Mouse (Mus musculus): ENCODE data around the gene Gm30191.
"Not testable (repeated sequence)": the region's sequence is repeated elsewhere in the genome, so short reads cannot be mapped to it uniquely, and the experiment has no call there.

Gene Gm30191

DNA sequence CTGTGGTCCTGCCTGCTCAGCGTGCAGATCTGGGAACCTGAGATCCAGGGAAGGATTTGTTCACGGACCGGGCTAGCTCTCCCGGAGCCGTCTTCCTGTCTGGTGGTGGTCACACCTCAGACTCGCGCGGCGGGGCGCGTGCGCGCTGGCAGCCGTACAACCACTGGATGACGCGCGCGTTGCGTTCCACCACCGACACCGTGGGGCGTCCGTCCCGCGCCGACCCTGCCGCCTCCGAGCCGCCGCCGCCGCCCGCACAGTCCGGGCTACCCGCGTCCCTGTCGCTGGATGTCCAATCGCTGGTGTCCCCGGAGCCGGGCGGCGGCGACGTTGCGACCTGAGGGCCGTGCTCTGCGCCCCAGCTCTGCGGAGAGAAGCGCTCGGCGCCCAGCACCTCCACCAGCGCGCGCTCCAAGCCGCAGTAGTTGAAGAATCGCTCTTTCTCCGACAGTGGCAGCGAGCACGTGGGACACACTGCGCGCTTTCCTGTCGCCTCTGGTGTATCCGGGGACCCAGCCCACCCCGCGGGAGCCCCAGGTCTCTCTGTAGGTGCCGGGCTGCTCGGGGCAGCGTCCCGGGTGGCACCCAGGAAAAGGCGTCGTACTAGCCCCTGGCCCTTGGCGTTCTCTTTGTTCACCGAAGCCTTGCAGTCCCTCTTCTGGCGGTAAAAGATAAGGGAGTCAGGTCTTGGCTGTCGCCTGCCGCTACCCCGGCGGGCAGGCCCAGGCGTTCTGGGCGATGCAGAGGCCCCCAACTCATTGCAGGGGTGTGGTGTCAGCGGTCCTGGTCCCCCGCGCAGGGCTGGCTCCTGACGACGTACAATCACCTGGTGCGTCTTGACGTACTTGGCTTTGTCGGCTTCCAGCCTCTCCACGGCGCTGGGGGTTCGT, 4.8 kb downstream of the Gm30191 start:
- DNase-seq (ENCODE audit: extremely low spot score, low read depth, low spot score): no peak

DNA sequence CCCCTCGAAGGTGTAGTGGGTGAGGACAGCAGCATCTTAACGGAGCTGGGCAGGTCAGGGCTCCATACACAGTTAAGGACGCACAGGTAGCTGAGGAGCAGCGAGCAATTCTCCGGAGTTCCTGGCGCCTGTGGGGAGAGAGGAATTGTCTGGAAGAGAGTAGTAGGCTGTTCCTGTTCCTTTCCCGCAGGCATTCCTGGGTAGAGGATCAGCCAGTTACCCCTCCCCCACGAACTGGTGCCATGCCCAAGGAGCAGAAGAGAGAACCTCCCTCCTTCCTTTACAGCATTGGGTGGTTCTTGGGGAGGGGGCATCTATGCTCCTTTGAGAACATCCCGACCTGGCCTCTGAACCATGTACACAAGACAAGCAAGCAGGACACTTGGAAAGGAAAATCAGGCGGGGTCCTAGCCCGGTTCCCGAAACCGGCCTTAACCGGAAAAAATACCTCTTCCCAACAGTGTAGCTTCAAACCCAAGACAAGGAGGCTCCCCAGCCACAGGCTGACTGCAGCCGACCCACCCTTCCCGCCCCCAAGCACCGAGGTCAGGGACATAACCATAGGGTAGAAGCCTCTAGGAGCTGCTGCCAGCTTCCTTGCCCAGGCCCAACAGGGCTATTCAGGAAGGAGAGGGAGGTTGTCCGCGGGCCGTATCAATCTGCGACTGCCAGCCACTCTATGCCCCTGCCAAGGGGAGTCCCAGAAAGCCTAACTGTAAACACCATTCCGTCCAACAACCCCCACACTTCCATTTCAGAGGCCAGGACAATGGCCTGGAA, 5.6 kb downstream of the Gm30191 start:
- no peak for DNase-seq (ENCODE audit: extremely low spot score, low read depth, low spot score)

DNA sequence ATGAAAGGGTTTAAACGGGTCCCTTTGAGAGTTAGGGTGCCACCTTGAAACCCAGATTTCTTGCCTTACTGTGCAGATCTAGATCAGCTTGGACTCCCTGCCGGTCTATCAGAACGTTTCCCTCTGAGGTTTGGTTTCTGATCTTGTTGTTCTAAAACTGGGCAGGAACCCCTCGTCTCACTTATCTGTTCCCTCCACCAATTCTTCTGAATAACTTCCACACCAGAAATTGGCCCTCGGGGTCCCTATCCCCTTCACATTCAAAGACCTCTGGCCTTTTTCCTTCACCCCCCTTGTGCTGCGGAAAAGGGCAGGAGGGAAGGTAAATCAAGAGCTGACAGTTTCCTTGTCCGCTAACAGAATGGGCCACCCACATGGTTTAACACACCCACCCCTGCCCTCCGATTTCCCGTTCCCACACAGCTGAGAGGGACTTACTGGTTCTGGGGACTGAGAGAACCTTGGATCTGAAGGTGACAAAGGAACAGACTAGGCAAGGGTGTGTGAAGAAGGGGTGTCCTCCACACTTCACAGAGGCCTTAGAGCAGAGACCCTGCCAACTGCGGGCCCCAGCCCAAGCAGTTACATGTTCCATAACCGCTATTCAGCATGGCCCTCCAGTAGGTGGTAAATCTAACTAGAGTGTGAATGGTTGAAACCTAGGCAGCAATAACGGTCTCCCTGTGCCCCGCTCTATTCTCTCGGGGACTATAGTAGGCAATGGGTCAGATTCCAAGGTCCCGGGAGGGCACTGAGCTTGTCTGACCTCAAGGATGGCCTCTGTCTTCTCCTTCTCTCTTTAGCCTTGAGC, 6.4 kb downstream of the Gm30191 start:
- DNase-seq (ENCODE audit: extremely low spot score, low read depth, low spot score): no peak

DNA sequence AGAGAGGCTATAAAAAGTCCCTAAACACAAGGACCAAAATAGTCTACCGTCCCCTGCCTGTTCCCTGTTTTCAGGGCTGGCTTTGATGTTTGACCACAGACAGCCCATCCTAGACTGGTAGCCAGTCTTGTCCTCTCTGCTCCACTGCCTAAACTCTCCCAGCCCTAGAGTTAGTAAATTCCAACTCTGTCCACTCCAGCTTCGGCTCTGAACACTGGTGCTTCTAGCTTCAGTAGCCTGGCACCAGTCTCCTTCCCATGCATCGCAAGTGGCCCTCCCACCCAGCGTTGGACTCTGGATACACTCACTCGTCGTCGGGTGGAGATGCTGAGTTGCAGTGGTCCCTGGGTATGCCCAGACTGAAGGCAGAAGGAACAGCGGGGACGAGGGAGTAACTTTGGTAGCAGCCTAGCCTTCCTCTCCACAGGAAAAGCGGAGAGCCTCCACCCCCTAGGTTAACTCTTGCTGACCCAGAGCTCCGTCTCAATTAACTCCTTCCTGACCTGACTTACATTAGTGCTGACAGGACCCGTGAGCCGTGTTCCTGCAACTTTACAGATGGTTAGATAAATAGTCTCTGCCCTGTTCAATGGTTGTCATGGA, 7.1 kb downstream of the Gm30191 start, which contains the start of gene Grrp1:
Gene Grrp1, minus strand, starts transcription at position 385 of the 603 bp plus-strand sequence.
- DNase-seq (ENCODE audit: extremely low spot score, low read depth, low spot score): no peak

DNA sequence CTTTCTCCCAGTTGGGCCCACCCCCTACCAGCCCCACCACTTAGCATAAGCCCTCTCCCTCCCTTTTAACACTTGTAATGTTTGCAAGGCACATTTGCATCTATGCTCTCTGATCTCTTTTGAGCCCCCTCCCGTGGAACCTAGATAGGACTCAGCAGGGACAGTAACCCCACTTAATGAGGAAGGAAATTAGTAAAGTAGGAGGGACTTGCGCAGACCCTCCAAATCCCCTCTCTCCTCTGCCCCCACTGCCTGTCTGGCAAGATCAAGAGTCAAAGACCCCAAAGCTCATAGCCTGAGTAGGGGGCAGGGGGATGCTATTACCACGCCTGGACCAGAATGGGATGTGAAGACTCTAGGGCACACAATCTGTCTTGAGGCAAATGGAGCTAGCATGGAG, 8.1 kb downstream of the Gm30191 start:
- DNase-seq (ENCODE audit: extremely low spot score, low read depth, low spot score): no peak

DNA sequence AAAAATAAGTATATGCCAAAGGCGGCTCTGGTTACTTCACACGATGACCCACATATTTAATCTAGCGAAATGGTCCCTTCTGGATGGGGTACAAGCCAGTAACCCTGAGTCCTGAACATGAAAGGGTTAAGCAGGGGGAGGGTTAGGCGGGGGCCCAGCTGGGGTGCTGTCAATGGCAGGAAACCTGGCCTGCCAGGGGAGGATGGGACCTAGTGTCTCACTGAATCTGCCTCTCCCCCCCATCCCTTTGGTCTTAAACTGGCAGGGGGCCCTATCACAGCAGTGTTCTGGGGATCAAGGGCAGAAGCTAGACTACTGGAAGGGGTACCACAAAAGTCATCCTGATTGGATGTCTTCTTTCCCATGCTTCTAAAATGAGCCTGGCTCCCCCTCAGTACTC, 9.1 kb downstream of the Gm30191 start:
- no peak for DNase-seq (ENCODE audit: extremely low spot score, low read depth, low spot score)

DNA sequence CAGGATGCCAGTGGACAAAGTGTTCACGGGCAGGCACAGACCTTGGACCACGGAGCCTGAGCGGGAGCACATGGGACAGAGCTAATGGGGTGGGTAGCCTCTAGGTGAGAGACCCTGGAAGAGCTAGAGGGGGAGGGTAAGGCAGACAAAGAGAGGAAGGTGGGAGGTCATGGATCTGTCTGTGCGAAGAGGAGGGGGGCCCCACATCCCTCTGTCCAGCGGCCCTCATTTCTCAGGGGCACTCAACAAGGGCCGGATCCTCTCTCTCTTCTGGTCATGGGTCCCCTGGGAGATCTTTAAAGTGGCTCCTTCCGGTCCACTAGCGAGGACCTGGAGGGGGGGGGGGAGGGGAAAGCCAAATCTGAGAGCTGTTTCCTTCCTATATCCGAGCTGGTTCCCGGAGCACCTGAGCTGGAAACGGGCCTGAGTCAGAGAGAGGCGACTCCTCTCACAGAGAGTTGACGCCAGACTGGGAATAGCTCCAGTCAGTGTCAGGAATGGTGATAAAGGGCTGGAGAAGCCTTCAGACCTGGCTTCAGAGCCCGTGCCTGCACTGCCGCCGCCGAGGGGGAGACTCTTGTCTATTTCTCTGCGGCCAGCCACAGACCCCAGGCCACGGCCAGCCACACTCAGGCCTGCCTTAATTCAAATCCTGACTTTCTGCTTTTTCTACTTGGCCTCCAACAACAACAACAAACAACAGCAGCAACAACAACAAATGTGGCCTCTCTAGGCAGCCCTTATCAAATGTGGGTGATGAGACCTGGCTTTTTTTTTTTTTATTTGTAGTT, 9.9 kb downstream of the Gm30191 start:
- no peak for DNase-seq (ENCODE audit: extremely low spot score, low read depth, low spot score)

DNA sequence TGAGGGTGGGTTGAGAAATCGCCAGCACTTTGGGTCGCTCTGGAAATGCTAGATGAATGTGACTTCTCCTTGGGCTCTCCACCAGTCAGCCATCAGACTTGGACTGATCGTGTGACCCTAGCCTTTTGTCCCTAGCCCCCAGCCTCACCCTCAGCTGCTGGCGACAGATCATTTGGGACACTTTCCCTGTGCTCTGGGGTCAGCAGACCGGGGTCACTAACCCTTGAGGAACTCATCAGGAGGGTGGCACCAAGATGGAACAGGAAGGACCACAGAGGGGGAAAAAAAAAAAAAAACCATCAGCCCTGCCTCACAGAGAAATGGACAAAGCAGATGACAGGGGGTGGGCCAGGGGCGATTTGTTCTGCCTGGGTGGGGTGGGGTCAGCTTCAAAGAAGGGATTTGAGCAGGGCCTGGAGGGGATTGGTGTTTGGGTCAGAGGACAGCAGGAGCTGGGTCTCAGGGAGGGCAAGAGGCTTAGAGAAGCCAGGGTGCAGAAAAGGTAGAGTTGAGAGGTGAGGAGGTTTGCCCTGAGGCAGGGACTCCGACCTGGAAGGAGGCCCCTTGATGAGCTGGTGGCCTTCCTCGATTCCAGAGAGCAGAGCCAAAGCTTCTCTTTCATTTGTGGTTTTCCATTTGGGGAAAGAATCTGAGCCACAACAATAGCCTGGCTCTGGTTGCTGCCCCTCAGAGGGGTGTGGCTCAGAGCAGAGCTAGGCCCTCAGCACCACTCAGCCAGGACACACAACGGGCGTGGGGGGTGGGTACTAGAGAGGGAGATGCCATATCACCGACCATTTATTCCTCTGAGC, 10.7 kb downstream of the Gm30191 start:
- no peak for DNase-seq (ENCODE audit: extremely low spot score, low read depth, low spot score)

DNA sequence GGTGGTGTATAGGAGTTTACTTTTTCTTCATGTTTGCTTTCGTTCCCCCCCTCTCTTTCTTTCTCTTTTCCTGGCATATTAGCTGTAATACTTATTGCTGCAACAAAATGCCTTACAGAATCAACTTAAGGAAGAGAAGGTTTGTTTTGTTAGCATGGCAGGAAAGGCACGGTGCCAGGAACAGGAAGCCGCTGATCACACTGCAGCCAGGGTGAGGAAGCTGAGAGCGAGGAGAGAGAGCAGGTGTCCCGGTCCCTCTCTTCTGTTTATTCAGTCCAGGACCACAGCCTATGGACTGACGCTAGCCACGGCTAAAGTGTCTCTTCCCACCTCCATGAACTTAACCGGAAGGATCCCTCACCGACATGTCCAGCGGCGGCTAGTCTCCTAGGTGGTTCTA, 11.6 kb downstream of the Gm30191 start:
- DNase-seq (ENCODE audit: extremely low spot score, low read depth, low spot score): no peak

DNA sequence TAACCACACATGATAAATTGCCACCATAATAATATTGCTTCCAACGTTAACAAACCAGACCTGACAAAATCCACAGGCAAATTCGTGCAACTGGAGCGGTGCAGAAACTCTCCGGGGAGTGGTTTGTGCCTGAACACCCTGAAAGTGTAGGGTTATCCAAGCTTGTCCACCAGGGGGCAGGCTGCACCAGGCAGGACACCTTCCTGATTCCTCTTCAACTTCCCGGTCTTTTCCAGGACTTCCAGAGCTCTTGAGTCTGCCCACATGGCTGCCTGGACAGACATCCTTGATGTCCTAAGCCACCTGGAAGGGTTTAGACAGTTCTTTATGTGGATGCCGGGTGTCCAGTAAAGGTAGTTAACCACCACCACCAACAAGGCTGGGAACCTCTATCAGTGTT, 16.5 kb downstream of the Gm30191 start:
- DNase-seq (ENCODE audit: extremely low spot score, low read depth, low spot score): no peak

DNA sequence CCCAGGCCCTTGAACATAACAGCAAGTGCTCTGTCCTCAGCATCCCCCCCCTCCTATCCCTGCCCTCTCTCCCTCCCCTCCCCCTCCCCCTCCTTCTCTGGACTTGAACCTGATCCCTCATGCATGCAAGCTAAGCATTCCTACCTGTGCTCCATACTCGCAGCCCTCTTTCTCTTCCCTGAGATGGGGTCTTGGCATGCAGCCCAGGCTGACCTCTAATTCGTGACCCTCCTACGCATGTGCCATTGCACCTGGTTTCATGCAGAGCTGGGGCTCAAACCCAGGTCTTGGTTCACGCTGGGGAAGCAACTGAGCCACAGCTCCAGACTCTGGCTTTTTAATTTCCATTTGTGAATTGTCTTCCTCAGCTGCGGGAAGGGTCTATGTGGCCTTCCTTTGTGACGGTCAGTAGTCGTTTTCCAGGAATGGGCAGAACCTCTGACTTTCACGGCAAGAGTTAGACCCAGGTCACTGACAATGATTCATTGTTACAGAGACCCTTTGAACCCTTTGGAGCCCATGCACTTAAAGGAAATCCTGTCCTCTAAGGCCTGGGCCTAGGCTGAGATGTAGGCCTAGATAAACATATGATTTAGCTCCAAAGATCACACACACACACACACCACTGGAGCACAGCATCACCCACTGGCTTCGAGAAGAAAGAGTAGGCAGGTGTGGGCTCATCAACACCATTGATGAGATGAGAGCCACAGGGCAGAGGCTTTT, 19.3 kb downstream of the Gm30191 start:
- DNase-seq (ENCODE audit: extremely low spot score, low read depth, low spot score): no peak

DNA sequence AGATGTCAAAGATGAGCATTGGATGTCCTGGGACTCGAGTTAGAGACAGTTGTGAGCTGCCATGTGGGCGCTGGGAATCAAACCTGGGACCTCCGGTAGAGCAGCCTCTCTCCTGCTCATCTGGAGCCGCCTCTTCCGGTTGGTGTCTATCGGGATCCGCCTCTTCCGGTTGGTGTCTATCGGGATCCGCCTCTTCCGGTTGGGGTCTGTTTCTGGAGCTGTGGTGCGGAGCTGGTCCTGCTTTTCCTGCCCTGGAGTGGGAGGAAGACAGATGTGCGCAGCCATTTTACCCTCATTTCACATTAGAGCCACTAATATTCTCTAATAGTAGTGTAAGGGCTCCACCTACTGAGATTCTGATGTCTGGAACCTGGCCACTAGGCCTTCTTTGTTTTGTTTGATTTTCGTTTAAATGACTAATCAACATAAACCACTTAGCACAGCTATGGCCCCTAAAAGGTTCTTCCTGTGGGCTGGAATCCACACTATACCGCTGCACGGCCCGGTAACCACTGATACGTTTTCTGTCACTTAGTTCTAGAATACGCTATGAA, 21.4 kb downstream of the Gm30191 start:
- DNase-seq (ENCODE audit: extremely low spot score, low read depth, low spot score): no peak

DNA sequence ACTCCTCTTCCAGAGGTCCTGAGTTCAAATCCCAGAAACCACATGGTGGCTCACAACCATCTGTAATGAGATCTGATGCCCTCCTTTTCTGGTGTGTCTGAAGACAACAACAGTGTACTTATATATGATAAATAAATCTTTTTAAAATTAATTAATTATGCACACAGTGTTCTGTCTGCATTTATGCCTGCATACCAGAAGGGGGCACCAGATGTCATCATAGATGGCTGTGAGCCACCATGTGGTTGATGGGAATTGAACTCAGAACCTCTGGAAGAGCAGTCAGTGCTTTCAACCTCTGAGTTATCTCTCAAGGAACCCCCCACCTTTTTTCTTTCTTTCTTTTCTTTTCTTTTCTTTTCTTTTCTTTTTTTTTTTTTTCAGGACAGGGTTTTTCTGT, 22.9 kb downstream of the Gm30191 start:
- DNase-seq (ENCODE audit: extremely low spot score, low read depth, low spot score): not testable (repeated sequence)

DNA sequence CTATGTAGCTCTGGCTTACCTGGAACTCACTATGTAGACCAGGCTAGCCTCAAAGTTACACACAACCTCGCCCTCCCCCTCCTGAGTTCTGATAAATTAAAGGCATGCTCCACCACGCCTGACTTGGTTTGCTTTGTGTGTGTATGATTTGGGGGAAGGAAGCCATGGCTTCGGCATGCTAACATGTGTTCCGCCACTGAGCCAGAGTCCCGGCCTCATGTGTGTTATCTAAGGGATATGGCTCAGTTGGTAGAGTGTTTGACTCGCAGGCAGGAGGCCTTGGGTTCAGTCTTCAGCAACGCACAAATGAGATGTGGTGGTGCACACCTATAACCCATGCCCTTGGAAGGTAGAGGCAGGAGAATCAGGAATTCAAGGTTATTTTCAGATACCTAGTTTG, 25.2 kb downstream of the Gm30191 start:
- DNase-seq (ENCODE audit: extremely low spot score, low read depth, low spot score): no peak

DNA sequence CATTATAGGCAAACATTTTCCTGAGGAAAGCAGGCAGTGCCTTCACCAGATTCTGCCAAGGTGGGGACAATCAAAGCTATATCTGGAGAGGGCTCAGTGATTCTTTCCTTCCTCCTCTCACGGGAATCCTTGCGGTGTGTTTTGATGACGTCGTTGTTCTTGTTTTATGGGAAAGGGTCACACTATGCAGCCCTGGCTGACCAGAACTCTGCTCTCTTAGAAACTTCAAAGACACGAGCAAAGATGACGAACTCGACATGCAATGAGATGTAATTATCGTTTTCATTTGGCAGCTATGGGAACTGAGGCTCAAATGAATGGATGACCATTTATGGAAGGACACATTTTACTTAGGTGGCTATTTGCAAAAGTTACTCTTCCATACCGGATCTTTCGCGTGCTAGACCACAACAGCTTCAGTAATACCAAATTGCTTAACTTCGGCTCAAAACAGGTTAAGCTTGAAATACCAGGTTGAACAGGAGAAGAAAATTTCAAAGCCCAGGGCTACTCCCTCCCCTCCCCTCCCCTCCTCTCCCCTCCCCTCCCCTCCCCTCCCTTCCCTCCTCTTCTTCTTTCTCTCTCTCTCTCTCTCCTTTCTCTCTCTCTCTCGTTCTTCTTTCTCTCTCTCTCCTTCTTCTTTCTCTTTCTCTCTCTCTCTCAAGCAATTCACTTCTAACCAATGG, 26.1 kb downstream of the Gm30191 start:
- DNase-seq (ENCODE audit: extremely low spot score, low read depth, low spot score): no peak

DNA sequence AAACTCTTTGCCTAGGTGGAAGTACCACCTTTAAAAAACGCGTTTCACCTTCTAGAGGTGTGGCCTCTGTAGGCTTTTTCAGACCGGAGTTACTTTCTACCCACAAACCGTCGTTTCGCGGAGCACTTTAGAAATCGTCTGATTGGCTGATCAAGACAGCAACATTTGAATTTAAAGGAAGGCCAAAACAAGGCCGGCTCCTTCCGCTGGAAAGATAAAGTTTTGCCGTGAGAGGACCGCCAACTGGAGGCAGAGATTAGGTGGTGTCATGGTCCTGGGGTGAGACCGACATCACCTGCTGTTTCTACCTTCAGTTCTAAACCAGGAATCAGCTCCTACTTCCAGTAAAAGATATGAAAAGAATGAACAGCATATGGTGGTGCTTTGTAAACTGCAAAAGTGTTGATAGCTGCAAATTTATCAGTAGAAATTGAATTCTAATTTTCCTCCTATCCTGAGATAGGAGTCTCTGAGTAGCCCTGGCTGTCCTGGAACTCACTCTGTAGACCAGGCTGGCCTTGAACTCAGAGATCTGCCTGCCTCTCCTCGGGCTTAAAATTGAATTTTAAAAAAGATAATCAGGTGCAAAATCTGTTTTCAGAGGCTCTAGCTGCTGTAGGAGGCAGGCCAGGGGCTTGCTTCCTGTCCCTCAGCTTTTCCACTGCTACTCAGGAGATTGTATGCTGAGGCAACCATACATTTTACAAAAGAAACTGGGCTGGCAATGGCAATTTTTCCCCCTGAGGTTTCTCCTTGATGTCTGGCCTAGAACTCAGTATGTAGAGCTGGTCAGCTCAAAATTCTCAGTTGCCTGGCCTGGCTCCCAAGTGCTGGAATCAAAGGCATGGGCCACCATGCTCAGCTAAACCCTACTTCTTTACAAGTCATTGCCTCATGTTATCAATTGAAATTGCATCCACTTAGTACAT, 26.9 kb downstream of the Gm30191 start:
- no peak for DNase-seq (ENCODE audit: extremely low spot score, low read depth, low spot score)

DNA sequence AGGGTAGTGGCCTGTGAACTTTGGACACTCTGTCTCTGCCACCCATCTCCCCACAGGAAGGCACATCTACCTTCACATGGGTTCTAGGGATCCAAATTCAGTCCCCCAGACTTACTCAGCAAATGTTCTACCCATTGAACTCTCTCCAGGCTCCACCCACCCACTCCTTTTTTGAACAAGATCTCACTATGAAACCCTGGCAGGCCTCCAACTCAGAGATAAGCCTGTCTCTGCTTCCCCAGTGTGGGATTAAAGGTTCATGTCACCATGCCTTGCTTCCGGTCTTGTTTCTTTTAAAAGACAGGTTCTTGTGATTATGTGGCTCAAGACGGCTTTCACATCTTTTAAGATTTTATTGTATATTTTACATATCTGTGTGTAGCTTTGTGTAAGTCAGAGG, 38.2 kb downstream of the Gm30191 start:
- no peak for DNase-seq (ENCODE audit: extremely low spot score, low read depth, low spot score)

Data from hindlimb bud, embryonic 11.5 days (tissue).